Mouse (Mus musculus) embryonic facial prominence, embryonic 10.5 days (tissue): Measurements from ENCODE around the gene Kcnma1. TPM values are rescaled to one million over a fixed set of nuclear protein-coding genes. Genes with fewer than 3 reads are reported as not detected.
A peak's percentile ranks its signal among the peaks of the same experiment; 100 is the strongest.

Experiments used
- DNase-seq: peaks from one replicate; pipeline ENCODE4 v3.0.0-alpha.2; 2017; ENCODE audit warnings: low spot score
- H3K27ac ChIP-seq: fragments of 300-500 bp; sonication (generic); replicated peaks from 2 replicates; pipeline ENCODE4 v1.5.1; 2016; ENCODE audit warnings: mild to moderate bottlenecking
- H3K27me3 ChIP-seq: fragments of 300-500 bp; sonication (generic); replicated peaks from 2 replicates; pipeline ENCODE4 v1.6.1; 2016; ENCODE audit warnings: low read depth, mild to moderate bottlenecking; ENCODE audit not compliant: poor library complexity, severe bottlenecking
- H3K36me3 ChIP-seq: fragments of 300-500 bp; sonication (generic); replicated peaks from 2 replicates; pipeline ENCODE4 v1.6.1; 2016; ENCODE audit warnings: mild to moderate bottlenecking, moderate library complexity
- H3K4me1 ChIP-seq: fragments of 300-500 bp; sonication (generic); 2 replicates; pipeline ENCODE4 v1.6.1; 2016
- H3K4me3 ChIP-seq: fragments of 300-500 bp; sonication (generic); 2 replicates; pipeline ENCODE4 v1.5.1; 2016; ENCODE audit warnings: mild to moderate bottlenecking, moderate library complexity
- H3K9me3 ChIP-seq: fragments of 300-500 bp; sonication (generic); 2 replicates; pipeline ENCODE4 v1.6.1; 2016; ENCODE audit warnings: mild to moderate bottlenecking
- WGBS: fragments of 180-500 bp; shearing (Covaris S2); methylation state at CpG from one replicate; pipeline ENCODE4 v1.1.7; 2016; 5-methylcytosine and 5-hydroxymethylcytosine counted together
- polyA plus RNA-seq: library from polyadenylated mRNA; unstranded; fragments of >200 nt; fragmentation: Nextera tagmentation; extraction: Ambion mirVana; gene quantifications from 2 replicates; pipeline ENCODE4 v1.2.1, GENCODE M21; 2016

Gene Kcnma1
- polyA plus RNA-seq, 1 experiment from 2014 or later: 0.70 TPM

DNA sequence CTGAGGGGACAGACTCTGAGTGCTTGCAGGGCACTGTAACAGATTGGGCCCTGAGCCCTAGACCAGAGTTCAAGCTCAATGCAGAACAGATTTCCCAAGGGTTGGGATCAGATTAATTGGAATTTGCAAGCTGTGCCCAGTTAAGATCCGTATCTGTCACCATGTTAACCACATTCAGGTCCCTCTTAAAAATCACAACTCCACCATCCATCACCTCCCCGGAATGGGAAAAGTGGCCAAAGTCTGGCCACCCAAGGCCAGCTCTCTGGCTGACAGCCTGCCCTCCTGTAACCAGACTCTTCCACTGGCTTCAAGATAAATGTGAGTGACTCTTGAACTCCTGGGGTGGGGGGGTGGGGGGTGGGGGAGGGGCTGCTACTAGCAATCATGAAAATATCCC, 70.4 kb downstream of the Kcnma1 start:
- H3K27me3 ChIP-seq: no peaks in the 10 kb centered on the region
- no peak overlapping the region for H3K27ac ChIP-seq
- H3K4me3 ChIP-seq: no peak overlapping the region
- H3K4me1 ChIP-seq: peaks cover 15% of the 10 kb centered on the region
- DNase-seq: no peak
- 74% methylated on average over 2 of the region's 2 CpGs for WGBS
- no peaks in the 10 kb centered on the region for H3K36me3 ChIP-seq
- H3K9me3 ChIP-seq: no peaks in the 10 kb centered on the region

GRCm38 (mm10) chr14:23943152-23943551, 71.1 kb downstream of the Kcnma1 start:
- Histone ChIP-seq H3K36me3 (no peaks in the 10 kb centered on the region), H3K4me3 (no peak overlapping the region), H3K27ac (no peak overlapping the region), H3K9me3 (no peaks in the 10 kb centered on the region), H3K4me1 (peaks cover 15% of the 10 kb centered on the region), H3K27me3 (no peaks in the 10 kb centered on the region)
- WGBS: 49% methylated on average over 5 of the region's 5 CpGs
- DNase-seq: no peak

DNA sequence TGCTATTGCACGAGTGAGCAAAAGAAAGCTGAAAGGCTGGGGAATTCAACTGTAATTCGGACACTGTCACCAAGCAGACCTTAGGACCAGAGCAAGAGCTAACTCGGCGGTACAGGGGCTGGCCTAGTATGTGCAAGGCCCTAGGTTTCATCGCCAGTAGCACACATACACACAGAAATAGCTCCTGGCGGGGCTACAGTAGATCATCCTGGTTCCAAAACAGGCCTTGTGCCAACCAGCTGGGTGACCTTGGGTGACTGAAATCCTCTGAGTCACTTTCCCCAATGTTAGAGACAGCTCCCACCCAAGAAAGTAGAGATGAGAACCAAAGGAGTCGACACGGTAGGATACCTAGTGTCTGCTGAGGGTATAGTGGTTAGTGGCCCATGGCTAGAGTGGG, 72.2 kb downstream of the Kcnma1 start:
- Histone ChIP-seq H3K27ac (no peak overlapping the region), H3K4me3 (no peak overlapping the region), H3K9me3 (no peaks in the 10 kb centered on the region), H3K4me1 (peaks cover 15% of the 10 kb centered on the region), H3K27me3 (no peaks in the 10 kb centered on the region), H3K36me3 (no peaks in the 10 kb centered on the region)
- no peak for DNase-seq
- 90% methylated on average over 8 of the region's 8 CpGs for WGBS

DNA sequence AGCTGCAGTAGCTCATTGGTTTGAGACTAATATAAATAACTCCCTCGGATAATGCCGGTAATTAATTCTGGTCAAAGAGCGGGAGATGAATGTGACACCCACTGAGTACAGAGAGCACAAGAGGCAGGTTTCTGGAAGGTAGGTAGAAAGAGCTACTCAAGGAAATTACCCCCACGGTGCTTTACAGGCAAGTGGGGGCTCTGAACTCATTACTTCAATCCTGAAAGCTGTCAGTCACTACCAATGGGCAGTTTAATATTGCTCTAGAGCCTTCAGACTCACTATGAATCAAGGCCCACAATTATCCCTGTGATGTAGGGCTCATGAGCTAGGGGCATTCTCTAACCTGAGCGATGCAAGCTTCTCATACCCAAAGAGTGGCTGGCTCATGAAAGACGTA, 79.3 kb downstream of the Kcnma1 start:
- DNase-seq: no peak
- Histone ChIP-seq H3K36me3 (no peaks in the 10 kb centered on the region), H3K27me3 (no peaks in the 10 kb centered on the region), H3K4me3 (no peak overlapping the region), H3K4me1 (peaks cover 10% of the 10 kb centered on the region), H3K27ac (no peak overlapping the region), H3K9me3 (no peaks in the 10 kb centered on the region)
- WGBS: 79% methylated on average over 6 of the region's 6 CpGs

DNA sequence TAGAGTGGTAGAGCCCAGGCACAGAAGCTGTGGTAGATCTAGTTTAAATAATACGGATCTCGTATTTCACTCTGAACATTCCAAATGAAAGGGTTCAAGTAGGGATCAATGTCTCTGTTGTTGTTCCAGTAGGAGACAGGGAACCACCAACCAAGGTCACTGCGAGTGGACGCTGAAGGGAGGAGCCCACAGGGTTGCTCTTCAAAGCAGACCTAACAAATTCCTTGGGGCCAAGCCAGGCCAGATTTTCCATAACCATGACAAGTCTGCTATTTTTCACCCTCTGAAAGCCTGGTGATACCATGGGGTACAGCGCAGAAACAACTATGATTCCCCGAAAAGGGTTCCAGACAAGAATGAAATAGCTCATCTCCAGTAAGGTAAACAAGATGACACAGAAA, 82.6 kb downstream of the Kcnma1 start:
- DNase-seq: no peak
- Histone ChIP-seq H3K27ac (no peak overlapping the region), H3K9me3 (no peaks in the 10 kb centered on the region), H3K4me3 (no peak overlapping the region), H3K27me3 (no peaks in the 10 kb centered on the region), H3K4me1 (peaks cover 10% of the 10 kb centered on the region), H3K36me3 (no peaks in the 10 kb centered on the region)
- 75% methylated on average over 6 of the region's 6 CpGs for WGBS

DNA sequence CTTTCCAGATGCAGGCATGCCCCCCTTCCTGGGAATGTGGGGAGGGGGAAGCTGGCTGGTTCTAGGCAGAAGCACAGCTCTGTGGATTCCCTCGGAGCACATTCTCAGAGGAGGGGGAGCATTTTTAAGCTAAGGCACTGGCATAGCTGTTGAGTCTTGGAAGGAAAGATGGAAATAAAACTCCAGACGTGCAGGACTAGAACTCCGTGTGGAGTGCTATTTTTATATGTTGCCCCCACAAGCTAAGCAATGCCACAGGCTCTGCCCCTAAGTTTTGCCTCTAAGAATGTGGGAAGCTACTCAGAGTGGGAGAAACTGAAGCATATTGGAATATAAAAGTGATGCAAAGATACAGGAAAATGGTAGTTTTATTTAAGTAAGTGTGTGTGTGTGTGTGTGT, 85.1 kb downstream of the Kcnma1 start:
- Histone ChIP-seq H3K27ac (no peak overlapping the region), H3K27me3 (no peaks in the 10 kb centered on the region), H3K36me3 (no peaks in the 10 kb centered on the region), H3K4me1 (peaks cover 10% of the 10 kb centered on the region), H3K9me3 (no peaks in the 10 kb centered on the region), H3K4me3 (no peak overlapping the region)
- no peak for DNase-seq
- WGBS: 75% methylated on average over 3 of the region's 3 CpGs

- H3K27ac ChIP-seq: no peak overlapping the region
- DNase-seq: no peak
- no peaks in the 10 kb centered on the region for H3K36me3 ChIP-seq
- H3K4me3 ChIP-seq: no peak overlapping the region
- H3K9me3 ChIP-seq: no peaks in the 10 kb centered on the region
- 83% methylated on average over 2 of the region's 2 CpGs for WGBS
- H3K27me3 ChIP-seq: no peaks in the 10 kb centered on the region
- no peaks in the 10 kb centered on the region for H3K4me1 ChIP-seq
Measured at GRCm38 (mm10) chr14:23923356-23923755, 90.9 kb downstream of the Kcnma1 start.

DNA sequence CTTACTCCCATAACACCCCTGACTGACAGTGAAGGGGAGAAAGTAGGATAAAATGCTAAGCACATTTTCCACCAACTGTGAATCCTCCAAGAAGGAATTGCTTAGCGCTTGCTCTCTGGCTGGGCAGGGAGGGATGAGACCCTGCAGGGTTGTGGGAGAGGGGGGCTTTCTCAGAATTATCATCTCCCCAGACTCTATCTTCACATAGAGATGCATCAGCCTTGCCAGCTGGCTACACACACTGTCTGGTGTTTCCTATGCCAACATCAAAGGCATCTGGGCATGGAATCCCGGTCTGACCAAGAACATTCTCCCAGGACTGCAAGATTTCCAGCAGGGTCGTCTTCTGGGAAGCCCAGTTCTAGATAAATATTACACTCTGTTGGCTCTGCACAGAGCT, 91.5 kb downstream of the Kcnma1 start:
- H3K4me3 ChIP-seq: no peak overlapping the region
- H3K27ac ChIP-seq: no peak overlapping the region
- WGBS: 87% methylated on average over 3 of the region's 3 CpGs
- no peaks in the 10 kb centered on the region for H3K4me1 ChIP-seq
- H3K9me3 ChIP-seq: no peaks in the 10 kb centered on the region
- H3K27me3 ChIP-seq: no peaks in the 10 kb centered on the region
- no peaks in the 10 kb centered on the region for H3K36me3 ChIP-seq
- no peak for DNase-seq

GRCm38 (mm10) chr14:23911108-23911629, 103.1 kb downstream of the Kcnma1 start:
- Histone ChIP-seq H3K36me3 (no peaks in the 10 kb centered on the region), H3K9me3 (no peaks in the 10 kb centered on the region), H3K4me3 (no peak overlapping the region), H3K4me1 (peaks cover 3% of the 10 kb centered on the region; the same call in 1 of the 2 replicates), H3K27me3 (no peaks in the 10 kb centered on the region), H3K27ac (no peak overlapping the region)
- DNase-seq: no peak
- WGBS: 63% methylated on average over 1 of the region's 1 CpGs

- 81% methylated on average over 5 of the region's 5 CpGs for WGBS
- Histone ChIP-seq H3K27ac (no peak overlapping the region), H3K36me3 (no peaks in the 10 kb centered on the region), H3K27me3 (no peaks in the 10 kb centered on the region), H3K4me3 (no peak overlapping the region), H3K9me3 (no peaks in the 10 kb centered on the region), H3K4me1 (peaks cover 3% of the 10 kb centered on the region; the same call in 1 of the 2 replicates)
- no peak for DNase-seq
Measured at GRCm38 (mm10) chr14:23908564-23908963, 105.7 kb downstream of the Kcnma1 start.

DNA sequence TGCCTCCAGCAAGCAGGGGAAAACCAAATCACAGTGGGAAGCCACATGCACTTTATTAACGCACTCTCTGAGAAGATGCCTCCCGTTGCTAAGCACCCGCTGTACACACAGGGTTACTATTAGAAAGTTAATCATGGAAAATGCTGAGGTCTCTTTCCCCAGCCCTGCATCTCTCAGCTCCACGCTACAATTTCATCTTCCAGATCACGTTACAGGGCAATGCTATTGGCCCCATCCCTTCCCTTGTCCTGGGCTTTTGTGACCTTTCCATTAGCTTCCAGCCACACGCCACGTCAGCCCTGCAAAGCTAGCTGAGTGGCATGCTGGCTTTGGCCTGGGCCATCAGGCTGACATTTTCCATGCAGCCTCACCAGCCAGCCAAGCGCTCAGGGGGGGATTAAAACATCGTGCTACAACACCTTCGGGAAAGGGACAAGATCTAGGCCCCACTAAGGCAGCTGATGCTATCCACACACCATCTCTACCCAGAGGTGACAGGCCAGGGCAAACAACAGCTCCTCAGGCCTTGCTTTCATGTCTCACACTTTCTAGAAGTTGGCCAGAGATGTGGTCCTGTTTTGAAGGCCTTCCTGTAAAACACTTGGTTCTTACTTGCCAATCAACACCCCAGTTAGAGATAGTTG, 111.5 kb downstream of the Kcnma1 start:
- no peak overlapping the region for H3K4me3 ChIP-seq
- H3K36me3 ChIP-seq: no peaks in the 10 kb centered on the region
- H3K4me1 ChIP-seq: peaks cover 9% of the 10 kb centered on the region
- H3K9me3 ChIP-seq: no peaks in the 10 kb centered on the region
- WGBS: 38% methylated on average over 10 of the region's 10 CpGs
- H3K27ac ChIP-seq: peak overlapping the region; percentile 57
- H3K27me3 ChIP-seq: no peaks in the 10 kb centered on the region
- DNase-seq: peak; percentile 62

- H3K4me1 ChIP-seq: peaks cover 9% of the 10 kb centered on the region
- 90% methylated on average over 5 of the region's 5 CpGs for WGBS
Measured at GRCm38 (mm10) chr14:23899462-23899861, 114.8 kb downstream of the Kcnma1 start.

GRCm38 (mm10) chr14:23897815-23898214, 116.5 kb downstream of the Kcnma1 start:
- Histone ChIP-seq H3K27me3 (no peaks in the 10 kb centered on the region), H3K4me3 (no peak overlapping the region), H3K9me3 (no peaks in the 10 kb centered on the region), H3K36me3 (no peaks in the 10 kb centered on the region), H3K4me1 (peaks cover 7% of the 10 kb centered on the region), H3K27ac (no peak overlapping the region)
- no peak for DNase-seq
- 86% methylated on average over 5 of the region's 5 CpGs for WGBS

More at GRCm38 (mm10) chr14:23899462-23899861, 114.8 kb downstream of the Kcnma1 start:
- DNase-seq: no peak
- no peaks in the 10 kb centered on the region for H3K9me3 ChIP-seq
- H3K27ac ChIP-seq: no peak overlapping the region
- no peak overlapping the region for H3K4me3 ChIP-seq
- H3K36me3 ChIP-seq: no peaks in the 10 kb centered on the region
- no peaks in the 10 kb centered on the region for H3K27me3 ChIP-seq
